Mouse (Mus musculus) kidney, adult 11 months (tissue): Measurements from ENCODE around the gene Ift20.
"Not testable (repeated sequence)": the region's sequence is repeated elsewhere in the genome, so short reads cannot be mapped to it uniquely, and the experiment has no call there.

Source experiments
- DNase-seq: peaks from one replicate; pipeline ENCODE4 v3.0.0; 2022

The Ift20 gene

DNA sequence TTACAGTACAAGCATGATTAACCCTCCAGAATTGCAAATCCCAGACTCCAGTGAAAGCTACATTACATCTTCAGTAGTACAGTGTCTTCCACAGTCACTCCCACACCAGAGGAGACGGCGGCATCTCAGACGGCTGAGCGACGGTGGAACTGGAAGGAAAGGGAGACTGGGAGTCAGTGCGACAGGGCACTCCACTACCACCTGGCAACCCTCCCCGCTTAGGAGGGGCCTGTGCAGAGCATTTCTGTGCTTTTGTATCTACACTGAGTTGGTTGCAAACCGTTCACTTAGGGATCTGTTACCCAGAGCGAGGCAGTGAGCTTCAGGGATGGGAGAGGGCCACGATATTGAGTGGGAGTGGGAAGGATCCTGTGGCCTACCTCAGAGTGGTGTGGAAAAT lies 32.7 kb downstream of the Ift20 start:
- no peak for DNase-seq

DNA sequence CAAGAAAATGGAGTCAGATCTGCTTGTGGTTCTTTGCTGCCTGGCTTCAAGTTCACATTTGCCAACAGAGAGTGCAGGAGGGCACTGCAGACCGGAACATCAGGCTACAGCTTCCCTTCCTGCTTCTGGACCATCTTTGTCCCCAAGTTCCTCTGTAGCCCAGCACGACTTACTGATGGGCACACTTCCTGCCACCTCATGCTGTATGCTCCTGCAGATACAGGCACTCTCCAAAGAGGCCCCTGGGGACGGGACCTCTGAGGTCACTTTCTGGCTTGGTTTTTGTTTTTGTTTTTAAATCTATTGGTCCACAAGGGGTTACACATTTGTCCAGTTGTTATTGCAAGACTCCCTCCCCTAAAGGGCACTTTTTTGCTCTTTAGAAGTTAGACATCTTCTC lies 33.6 kb downstream of the Ift20 start:
- DNase-seq = peak; percentile 19

DNA sequence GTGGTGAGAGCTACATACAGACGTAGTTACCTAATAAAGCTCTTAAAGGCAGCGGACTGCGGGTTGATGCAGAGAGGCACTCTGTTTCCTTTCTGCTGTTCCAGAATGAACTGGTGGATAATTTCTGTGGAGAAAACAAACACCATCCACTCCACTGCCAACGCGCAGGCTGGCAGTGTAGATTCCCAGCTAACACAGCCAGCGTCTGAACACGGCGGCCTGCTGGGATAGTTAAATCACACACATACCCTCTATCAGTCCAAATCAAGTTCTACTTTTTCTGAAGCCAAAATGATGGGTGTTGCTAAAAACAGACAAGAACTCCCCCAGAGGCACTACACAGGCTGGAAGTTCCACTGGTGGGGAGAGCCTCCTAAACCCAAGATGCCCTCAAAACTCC lies 35.3 kb downstream of the Ift20 start:
- DNase-seq = no peak

DNA sequence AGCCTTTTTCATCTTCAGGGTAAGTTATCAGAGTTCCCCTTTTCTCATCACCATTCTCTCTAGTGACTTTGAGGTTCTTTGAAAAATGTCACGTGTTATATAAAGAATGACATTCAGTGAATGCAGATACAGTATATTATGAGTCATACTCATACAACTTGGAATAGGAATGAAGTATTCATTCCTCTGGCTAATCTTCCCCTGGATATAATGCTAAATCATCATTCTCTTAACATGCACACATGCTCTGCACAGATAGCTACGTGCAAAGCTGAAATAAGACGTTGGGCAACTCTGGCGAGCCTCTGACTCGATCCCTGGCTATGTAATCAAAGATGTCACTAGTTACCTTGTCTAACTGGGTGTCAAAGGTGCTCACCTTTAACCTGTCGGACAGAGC lies 35.7 kb downstream of the Ift20 start:
- no peak for DNase-seq

DNA sequence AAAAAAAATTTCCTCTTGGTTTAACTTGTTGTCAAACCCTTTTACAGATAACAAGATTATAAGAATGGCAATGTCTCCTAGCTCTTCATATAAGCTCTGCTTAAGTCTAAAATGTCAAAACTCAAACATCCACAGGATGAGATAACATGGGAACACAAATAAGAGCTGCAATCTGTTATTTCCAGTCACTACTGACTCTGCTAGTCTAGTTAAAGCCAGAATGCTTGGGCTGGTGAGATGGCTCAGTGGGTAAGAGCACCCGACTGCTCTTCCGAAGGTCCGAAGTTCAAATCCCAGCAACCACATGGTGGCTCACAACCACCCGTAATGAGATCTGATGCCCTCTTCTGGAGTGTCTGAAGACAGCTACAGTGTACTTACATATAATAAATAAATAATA lies 37.9 kb downstream of the Ift20 start:
- DNase-seq = not testable (repeated sequence)

DNA sequence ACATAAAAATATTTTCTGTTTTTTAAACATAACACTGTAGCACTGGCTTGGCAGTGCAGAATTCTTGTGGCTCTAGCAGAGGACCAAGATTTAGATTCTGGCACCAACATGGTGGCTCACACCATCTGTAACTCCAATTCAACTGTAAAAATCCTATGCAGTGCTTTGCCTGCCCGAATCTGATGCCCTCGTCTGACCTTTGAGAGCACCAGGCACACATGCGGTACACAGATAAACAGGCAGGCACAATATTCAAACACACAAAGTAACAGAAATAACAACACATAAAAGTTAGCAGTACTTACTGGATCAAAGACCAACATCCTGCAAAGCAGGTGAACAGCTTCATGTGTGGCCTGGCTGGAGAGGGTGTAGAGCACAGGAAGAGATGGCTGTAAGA lies 38.4 kb downstream of the Ift20 start:
- DNase-seq = no peak

DNA sequence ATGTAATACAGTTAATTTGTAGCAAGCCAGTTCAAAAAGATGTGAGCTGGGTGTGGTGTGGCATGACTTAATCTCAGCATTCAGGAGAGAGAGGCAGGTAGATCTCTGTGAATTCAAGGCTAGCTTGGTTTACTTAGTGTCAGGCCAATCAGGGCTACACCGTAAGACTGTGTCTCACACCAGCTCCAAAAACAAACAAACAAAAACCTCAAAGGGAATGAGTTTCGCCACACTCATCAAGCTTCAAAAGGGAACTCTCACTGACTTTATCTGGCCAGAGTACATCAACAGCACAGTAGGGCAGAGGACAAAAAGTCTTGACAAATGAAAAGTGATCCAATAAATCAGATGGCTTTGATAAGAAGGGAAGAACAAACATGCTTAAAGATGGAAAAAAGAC lies 38.8 kb downstream of the Ift20 start:
- DNase-seq = no peak

DNA sequence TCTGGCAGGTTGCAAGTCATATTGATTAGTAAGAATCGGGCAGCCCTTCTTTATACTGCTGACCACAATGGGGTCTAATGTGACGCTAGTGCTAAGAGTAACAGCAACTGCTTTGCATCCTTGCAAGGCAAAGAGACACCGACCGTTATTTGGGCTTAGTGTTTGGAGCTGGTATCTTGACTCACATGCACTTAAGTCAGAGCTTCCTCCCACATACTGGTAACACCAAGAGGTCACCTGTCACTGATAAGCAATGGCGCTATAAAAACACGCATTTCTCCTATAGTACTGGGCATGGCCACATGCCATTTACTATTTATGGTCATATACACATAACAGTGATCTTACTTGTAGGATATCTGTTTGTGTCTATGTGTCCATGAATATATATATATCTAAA lies 46.7 kb downstream of the Ift20 start:
- DNase-seq = no peak

DNA sequence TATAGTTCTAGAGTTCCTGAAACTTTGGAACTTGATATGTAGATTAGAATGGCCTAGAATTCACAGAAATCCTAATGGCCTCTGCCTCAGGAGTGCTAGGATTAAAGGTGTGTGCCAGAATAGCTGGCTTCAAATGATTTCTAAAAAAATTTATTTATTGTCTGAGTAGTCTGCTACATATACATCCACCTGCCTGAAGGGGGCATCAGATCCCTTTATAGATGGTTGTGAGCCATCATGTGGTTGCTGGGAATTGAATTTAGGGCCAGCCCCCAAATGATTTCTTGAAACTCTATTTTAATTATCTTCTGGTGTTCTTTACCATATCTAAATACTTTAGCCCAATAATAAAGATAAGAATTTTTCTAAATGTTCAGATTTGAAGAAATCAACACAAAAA lies 49.9 kb downstream of the Ift20 start:
- DNase-seq = no peak

DNA sequence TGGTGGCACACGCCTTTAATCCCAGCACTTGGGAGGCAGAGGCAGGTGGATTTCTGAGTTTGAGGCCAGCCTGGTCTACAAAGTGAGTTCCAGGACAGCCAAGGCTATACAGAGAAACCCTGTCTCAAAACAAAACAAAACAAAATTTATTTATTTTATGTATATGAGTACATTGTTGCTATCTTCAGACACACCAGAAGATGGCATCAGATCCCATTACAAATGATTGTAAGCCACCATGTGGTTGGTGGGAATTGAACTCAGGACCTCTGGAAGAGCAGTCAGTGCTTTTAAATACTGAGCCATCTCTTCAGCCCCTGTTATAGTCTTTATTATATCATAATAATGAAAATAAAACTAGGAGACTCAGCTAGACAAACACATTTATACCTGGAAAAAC lies 51.5 kb downstream of the Ift20 start:
- not testable (repeated sequence) for DNase-seq
